Mouse (Mus musculus) liver, embryonic 14 days (tissue): ENCODE measurements around the gene Ttc22. TPM values are rescaled to one million over a fixed set of nuclear protein-coding genes. Genes with fewer than 3 reads are reported as not detected.

Experiments used
- polyA plus RNA-seq: library from polyadenylated mRNA; depleted of rRNA; stranded (reverse); fragments of >200 nt; gene quantifications from 2 replicates; pipeline ENCODE4 v1.2.3, GENCODE M21; 2012; rRNA removed

Ttc22 gene
- 0.02 TPM in 1 of 2 replicates, not detected in the other for polyA plus RNA-seq

DNA sequence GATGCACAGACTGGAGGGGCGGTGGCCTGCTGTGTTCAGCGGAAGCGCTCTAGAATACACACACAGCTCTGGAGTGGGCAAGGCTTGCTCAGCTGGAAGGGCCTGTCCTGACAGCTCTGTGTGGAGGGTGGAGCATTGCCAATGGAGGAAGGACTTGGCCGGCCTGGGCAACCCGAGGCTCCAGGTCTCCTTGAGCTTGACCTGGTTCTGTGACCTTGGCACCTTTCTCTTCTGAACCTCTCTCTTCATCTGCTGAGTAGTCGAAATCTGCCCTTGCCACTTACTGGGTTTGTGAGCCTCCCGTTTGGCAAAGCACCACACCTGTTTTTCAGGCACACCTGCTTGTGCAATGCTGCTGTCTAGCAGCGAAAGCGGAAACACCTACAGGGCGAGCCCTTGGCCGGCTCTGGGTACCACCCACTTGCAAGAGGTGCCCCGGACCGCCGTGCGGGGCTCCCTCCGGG, at the start of gene Ttc22:
TSS of gene Ttc22 (plus strand) at position 403 of the 464 bp plus-strand sequence.

DNA sequence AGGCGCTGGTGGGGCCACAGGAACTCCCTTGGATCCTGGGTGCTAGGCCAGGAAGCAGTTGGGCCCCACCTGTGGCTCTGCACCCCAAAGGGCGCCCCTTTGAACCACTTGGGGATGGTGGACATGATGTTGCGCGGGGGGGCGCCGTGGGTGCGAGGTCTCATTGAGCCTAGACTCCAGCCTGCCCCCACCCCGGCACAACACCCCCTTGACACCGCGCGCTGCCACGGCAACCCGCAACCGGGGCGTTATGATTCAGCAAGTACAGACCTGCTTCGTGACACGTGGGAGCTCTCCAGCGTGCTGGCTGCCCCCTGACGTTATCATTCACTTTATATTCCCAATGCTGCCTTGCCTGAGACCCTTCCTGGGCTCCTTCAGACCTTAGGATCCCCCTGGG, 5.2 kb upstream of the Ttc22 start, which contains the start of gene Lexm:
TSS of gene Lexm (minus strand) at position 186 of the 400 bp plus-strand sequence.

DNA sequence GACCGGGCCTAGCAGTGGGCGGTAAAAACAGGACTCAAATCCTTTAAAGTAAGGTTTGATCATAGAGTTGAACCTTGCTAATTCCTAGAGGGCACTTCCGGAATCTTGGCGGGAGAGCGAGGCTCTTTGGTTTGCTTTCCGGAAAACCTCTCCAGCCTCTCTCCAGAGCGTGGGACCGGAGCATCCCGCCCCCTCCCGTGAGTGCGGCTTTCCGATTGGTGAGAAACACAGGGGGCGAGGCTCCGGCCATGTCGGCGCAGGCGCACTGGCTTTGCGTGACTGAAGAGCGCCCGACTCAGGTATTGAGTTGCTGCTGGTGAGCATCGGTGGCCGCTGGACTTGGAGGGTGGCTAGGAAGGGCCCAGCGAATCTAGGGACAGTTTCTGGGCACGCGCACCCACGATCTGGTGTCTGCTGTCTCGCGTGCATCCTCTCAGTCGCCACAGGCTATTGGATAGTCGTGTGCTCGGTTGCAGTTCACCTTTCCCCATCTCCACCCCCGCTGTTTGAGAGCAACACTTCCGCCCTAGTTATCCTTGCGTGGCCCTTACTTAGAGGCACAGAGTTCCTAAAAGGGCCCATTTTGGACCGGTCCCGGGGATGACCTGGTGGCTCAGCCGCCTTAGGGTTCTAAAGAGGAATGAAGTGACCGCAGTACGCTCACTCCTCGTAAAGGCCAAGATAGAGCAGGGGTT, 28.7 kb downstream of the Ttc22 start, which contains the start of gene Pars2:
TSS of gene Pars2 (plus strand) at position 237 of the 695 bp plus-strand sequence.

DNA sequence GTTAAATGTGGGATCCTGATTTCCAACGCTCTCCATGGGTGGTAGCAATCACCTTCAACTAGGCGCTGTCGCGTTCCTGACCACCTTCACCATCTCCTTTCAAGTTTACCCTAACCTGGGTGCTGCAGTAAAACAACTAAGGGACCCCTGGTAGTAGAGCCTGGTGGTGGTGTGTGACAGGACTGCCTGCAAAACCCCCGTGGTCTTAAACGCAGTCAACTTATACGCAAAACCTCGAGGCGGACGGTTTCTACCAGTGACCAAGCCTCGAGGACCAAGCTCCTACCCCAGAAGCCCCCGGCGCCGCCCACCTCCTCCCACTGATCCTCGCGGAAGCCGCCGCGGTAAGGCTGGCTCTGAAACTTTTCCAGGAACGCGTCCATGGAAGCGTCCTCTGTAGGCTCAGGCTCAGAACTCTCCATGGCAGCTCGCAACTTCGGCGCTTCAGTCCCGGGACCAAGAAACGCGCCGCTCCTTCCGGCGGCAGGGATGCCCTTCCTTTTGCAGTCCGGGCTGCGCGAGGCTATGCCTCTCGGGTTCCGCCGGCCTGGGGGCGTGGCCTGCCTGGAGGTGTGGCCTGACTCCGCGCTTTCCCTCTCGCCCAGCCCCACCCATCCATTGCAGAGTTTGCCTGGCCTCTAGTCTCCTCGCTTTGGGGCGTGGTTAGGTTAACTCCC, 56.3 kb downstream of the Ttc22 start, which contains the start of gene Ttc4:
TSS of gene Ttc4 (minus strand) at position 503 of the 677 bp plus-strand sequence.

Other genes with a start within 250 kb of the Ttc22 start
- gene Pcsk9, start 158.1 kb upstream of the Ttc22 start, polyA plus RNA-seq: 40.3 and 46.7 TPM in 2 replicates
- gene Bsnd, start 130.1 kb upstream of the Ttc22 start, polyA plus RNA-seq: not detected in 2 replicates
- gene Dhcr24, start 61.4 kb upstream of the Ttc22 start, polyA plus RNA-seq: 46.5 and 52.4 TPM in 2 replicates
- 0.02 TPM in 2 replicates for gene Lexm, start 5.2 kb upstream of the Ttc22 start, polyA plus RNA-seq
- 3.8 and 4.0 TPM in 2 replicates for gene Pars2, start 28.6 kb downstream of the Ttc22 start, polyA plus RNA-seq
- gene Ttc4, start 56.5 kb downstream of the Ttc22 start, polyA plus RNA-seq: 33.0 and 36.1 TPM in 2 replicates
- gene Mroh7, start 108.5 kb downstream of the Ttc22 start, polyA plus RNA-seq: 0.24 and 0.37 TPM in 2 replicates
- 0.03 TPM in 1 of 2 replicates, not detected in the other for gene Fam151a, start 111.5 kb downstream of the Ttc22 start, polyA plus RNA-seq
- 3.7 and 4.7 TPM in 2 replicates for gene Acot11, start 182.6 kb downstream of the Ttc22 start, polyA plus RNA-seq